Mouse (Mus musculus): Measurements from ENCODE around the gene Ppib.

DNA sequence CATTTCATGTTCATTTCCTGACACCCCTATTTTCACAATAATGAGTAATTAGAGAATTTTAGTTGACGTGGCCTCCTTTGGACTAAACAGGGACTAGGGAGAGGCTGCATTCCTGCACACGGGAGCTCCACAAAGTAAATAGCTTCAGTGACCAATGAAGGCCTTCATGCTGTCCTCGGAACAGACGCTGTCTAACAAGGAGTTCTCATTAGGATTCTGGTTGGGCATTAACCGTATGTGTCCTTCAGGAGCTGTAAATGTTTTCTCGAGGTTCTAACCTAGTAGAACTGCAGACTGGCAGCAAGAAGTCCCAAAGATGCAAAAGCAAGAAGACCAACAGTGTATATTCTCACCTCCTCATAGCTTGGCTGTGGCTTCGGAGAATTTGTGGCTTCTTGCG is 45.1 kb downstream of the Ppib start:
- TF ChIP-seq CTCF (IDR thresholded peaks at IDR 0.05) (no peak), EP300 (IDR thresholded peaks at IDR 0.05) (no peak)

All from lung, postnatal 0 days (tissue).